18 mouse cellular contexts compared by ENCODE assay signal in the genomic region with DNA sequence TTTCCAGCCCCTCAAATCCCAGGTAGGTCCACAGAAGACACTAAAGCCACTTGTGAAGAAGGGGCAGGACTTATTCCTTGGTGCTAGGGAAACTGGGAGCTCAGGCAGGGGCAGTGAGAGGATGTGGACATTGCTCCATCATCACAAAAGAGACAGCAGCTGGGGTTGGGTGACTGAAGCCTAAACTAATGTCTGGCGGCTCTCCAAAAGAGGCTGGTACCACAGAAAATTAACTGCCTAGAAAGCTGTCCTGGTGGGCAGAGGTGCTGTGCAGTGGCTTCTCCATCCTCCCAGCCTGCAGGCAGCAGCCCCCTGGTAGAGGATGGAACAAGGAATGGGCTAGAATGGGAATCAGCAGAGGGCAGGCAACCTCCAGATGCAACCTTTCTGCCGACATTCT. TPM values are rescaled to one million over a fixed set of nuclear protein-coding genes. Genes with fewer than 3 reads are reported as not detected.
"Had no signal": no experiment of that assay in that cellular context is flagged by ENCODE, and none has a peak within 500 bp of the region (broad histone marks: within the 10 kb centered on the region; RNA-seq: fewer than 3 reads in every experiment).

No protein-coding gene starts in this region.

- H3K9me3 ChIP-seq: limb, embryonic 13.5 days; midbrain, embryonic 13.5 days had no signal

- DNase-seq: kidney, adult 11 months; kidney, adult 9 months; kidney, postnatal 36 days; layer of hippocampus, adult 9-11 months; layer of hippocampus, postnatal 36 days; lung, adult 18-20 months; right cerebral cortex, postnatal 4 days; spleen, adult 18-20 months; thymus, adult 18-20 months; thymus, postnatal 14 days had no signal

- H3K4me3 ChIP-seq: limb, embryonic 13.5 days; midbrain, embryonic 13.5 days had no signal

- H3K9ac ChIP-seq: limb, embryonic 13.5 days; liver, embryonic 14.5 days; midbrain, embryonic 13.5 days had no signal

- H3K4me2 ChIP-seq: limb, embryonic 13.5 days; midbrain, embryonic 13.5 days had no signal

- H3K36me3 ChIP-seq: limb, embryonic 13.5 days; midbrain, embryonic 13.5 days had no signal

- H3K4me1 ChIP-seq: limb, embryonic 13.5 days had no signal

- H3K27ac ChIP-seq: kidney, postnatal 0 days; limb, embryonic 13.5 days; liver, embryonic 14.5 days; midbrain, embryonic 13.5 days had no signal

- ATAC-seq: midbrain, embryonic 13.5 days had no signal

RNA-seq across cellular contexts. Expression of a gene that starts 41.5 kb away (rescaled TPM):
- total RNA-seq: layer of hippocampus, adult 18-20 months; left cerebral cortex, postnatal 36 days; liver, adult 2 months; megakaryocyte-erythroid progenitor cell, adult 5-6 weeks had no signal
- polyA plus RNA-seq: kidney, postnatal 0 days; limb, embryonic 13.5 days; liver, adult 2 months; liver, embryonic 14.5 days had no signal
